Mouse (Mus musculus) heart, embryonic 10.5 days (tissue): ENCODE measurements around the gene Arid2. TPM values are rescaled to one million over a fixed set of nuclear protein-coding genes. Genes with fewer than 3 reads are reported as not detected.
"Not testable (repeated sequence)": the region's sequence is repeated elsewhere in the genome, so short reads cannot be mapped to it uniquely, and the experiment has no call there.

Source experiments
- DNase-seq: peaks from one replicate; pipeline ENCODE4 v3.0.0-alpha.2; 2017; ENCODE audit warnings: low spot score
- H3K27ac ChIP-seq: fragments of 300-500 bp; sonication (generic); 2 replicates; pipeline ENCODE4 v1.5.1; 2016; ENCODE audit warnings: mild to moderate bottlenecking
- H3K27me3 ChIP-seq: fragments of 300-500 bp; sonication (generic); 2 replicates; pipeline ENCODE4 v1.6.1; 2016; ENCODE audit warnings: mild to moderate bottlenecking; ENCODE audit not compliant: poor library complexity, insufficient read depth, severe bottlenecking
- H3K36me3 ChIP-seq: fragments of 300-500 bp; sonication (generic); 2 replicates; pipeline ENCODE4 v1.6.1; 2016; ENCODE audit warnings: mild to moderate bottlenecking, moderate library complexity
- H3K4me1 ChIP-seq: fragments of 300-500 bp; sonication (generic); 2 replicates; pipeline ENCODE4 v1.6.1; 2016; ENCODE audit warnings: mild to moderate bottlenecking
- H3K4me3 ChIP-seq: fragments of 300-500 bp; sonication (generic); 2 replicates; pipeline ENCODE4 v1.5.1; 2016; ENCODE audit warnings: mild to moderate bottlenecking, moderate library complexity
- H3K9me3 ChIP-seq: fragments of 300-500 bp; sonication (generic); 2 replicates; pipeline ENCODE4 v1.6.1; 2016; ENCODE audit warnings: mild to moderate bottlenecking, moderate library complexity
- WGBS: fragments of 180-500 bp; shearing (Covaris S2); methylation state at CpG from one replicate; pipeline ENCODE4 v1.1.7; 2016; 5-methylcytosine and 5-hydroxymethylcytosine counted together
- polyA plus RNA-seq: library from polyadenylated mRNA; unstranded; fragments of >200 nt; fragmentation: Nextera tagmentation; extraction: Ambion mirVana; gene quantifications from 2 replicates; pipeline ENCODE4 v1.2.1, GENCODE M21; 2016

The Arid2 gene
- polyA plus RNA-seq, 1 experiment from 2014 or later, result 22.0 TPM

DNA sequence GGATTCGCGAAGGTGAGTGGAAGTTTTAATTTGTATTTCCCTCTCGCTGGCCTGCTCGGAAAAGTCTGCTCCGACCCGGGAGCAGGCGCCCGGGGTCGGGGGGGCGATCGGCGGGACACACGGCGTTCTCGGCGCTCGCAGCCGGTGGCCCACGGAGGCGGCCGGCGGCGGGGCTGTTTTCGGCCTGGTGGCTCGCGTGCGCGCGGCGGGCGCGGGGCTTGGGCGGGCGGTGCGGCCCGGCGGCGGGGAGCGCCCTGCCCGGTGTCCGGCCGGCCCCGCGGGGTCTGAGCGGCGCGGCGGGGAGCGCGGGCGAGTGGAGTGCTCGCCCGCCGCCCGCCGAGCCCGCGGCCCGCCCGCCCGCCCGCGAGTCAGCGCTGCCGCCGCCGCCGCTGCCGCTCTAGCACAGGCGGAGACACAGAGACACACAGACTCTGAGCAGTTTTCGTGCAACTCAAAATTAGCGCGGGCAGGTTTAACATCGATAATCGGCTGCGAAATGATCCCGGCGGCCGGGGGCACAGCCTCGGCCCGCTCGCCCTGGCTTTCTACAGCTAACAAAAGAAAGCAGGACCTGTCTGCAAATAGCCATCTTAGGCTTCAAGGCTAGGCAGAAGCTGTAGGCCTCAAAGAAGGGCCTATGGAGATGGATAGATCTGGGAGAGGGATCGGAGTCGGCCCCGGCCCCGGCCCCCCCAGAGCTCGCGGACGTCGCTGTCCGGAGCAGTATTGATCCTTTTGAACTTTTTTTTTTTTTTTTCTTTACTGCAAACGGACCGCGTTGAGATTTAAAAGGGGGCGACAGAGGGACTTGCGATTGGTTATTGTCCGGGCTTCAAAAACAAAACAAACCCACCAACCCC, 888 bp downstream of the Arid2 start:
- Histone ChIP-seq H3K9me3 (no peaks in the 10 kb centered on the region), H3K36me3 (peaks cover 10% of the 10 kb centered on the region; the same call in 1 of the 2 replicates), H3K4me1 (peaks cover 2% of the 10 kb centered on the region; the same call in 1 of the 2 replicates), H3K4me3 (peak overlapping the region; percentile 89), H3K27me3 (no peaks in the 10 kb centered on the region), H3K27ac (peak overlapping the region; percentile 100)
- peak; percentile 84 for DNase-seq
- 2% methylated on average over 96 of the region's 97 CpGs for WGBS

DNA sequence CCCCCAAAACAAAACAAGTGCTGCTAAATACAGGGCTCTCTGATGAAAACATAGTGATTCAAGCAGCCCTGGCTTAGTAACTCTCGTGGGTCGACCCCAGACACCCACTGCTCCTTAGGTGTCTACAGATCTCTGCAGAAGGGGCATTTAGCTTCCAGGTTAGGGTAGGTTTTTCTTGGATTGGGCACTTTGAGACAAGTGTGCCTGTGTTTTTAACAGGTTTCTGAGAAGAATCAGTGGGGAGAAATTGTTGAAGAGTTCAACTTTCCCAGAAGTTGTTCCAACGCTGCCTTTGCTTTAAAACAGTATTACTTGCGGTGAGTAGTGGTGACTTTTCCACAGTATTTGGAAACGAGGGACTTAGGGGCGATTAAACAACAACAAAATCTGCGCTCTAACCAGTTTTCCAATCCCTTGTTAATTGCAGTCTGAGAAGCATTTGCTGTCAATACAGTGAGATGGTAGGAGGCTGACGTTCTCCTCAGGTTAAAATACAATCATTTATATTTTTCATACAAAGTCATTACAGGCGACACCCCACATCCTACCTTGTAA, 1.6 kb downstream of the Arid2 start:
- H3K36me3 ChIP-seq, result peaks cover 10% of the 10 kb centered on the region; the same call in 1 of the 2 replicates
- WGBS, result 9% methylated on average over 9 of the region's 9 CpGs
- no peaks in the 10 kb centered on the region for H3K27me3 ChIP-seq
- no peak for DNase-seq
- peak overlapping the region; percentile 100 for H3K27ac ChIP-seq
- peaks cover 5% of the 10 kb centered on the region; the same call in 1 of the 2 replicates for H3K4me1 ChIP-seq
- H3K4me3 ChIP-seq, result peak overlapping the region; percentile 89
- H3K9me3 ChIP-seq, result no peaks in the 10 kb centered on the region

DNA sequence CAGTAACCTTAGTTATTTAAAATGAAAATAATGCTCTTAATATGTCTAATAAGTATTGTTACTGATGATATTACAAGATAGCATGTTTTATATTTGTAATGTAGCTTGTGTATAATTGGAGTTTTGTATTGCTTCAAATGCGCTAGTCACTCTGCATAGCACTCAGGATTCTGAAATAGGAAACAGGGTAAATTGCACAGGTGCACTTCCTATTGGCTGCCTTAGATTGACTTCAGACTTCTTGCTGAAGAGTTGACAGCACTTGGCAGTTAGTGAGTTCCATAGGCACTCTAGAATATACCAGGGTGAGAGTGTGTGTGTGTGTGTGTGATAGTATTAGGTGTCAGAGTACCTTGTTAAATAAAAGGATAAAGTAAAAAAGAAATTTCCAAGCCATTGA, 2.7 kb downstream of the Arid2 start:
- no peak for DNase-seq
- 73% methylated on average over 1 of the region's 1 CpGs for WGBS
- peaks cover 12% of the 10 kb centered on the region; the same call in 1 of the 2 replicates for H3K36me3 ChIP-seq
- peaks cover 7% of the 10 kb centered on the region; the same call in 1 of the 2 replicates for H3K4me1 ChIP-seq
- H3K4me3 ChIP-seq, result peak overlapping the region; percentile 89; the same call in 1 of the 2 replicates
- no peaks in the 10 kb centered on the region for H3K9me3 ChIP-seq
- no peaks in the 10 kb centered on the region for H3K27me3 ChIP-seq
- no peak overlapping the region for H3K27ac ChIP-seq

DNA sequence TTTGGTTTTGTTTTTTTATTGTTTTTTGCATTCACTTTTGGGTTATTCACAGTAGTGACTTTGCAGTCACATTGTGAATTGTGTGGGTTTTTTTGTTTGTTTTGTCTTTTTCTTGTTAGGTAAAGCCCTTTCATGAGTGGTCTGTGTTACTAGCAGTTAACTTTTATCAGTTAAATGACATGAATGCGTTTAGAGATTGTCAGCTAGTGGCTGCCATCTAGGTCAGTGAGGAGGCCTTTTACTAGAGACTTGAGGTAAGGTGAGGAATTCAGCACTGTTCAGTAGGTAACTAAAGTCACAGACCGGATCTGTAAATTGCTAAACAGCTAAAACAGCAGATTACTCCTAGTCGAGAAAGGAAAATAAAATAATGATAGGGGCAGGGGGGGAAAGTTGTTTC, 6.1 kb downstream of the Arid2 start:
- Histone ChIP-seq H3K36me3 (peaks cover 13% of the 10 kb centered on the region; the same call in 1 of the 2 replicates), H3K9me3 (no peaks in the 10 kb centered on the region), H3K4me3 (no peak overlapping the region), H3K27ac (no peak overlapping the region), H3K4me1 (peaks cover 16% of the 10 kb centered on the region; the same call in 1 of the 2 replicates), H3K27me3 (no peaks in the 10 kb centered on the region)
- WGBS, result 58% methylated on average over 3 of the region's 3 CpGs
- DNase-seq, result no peak

DNA sequence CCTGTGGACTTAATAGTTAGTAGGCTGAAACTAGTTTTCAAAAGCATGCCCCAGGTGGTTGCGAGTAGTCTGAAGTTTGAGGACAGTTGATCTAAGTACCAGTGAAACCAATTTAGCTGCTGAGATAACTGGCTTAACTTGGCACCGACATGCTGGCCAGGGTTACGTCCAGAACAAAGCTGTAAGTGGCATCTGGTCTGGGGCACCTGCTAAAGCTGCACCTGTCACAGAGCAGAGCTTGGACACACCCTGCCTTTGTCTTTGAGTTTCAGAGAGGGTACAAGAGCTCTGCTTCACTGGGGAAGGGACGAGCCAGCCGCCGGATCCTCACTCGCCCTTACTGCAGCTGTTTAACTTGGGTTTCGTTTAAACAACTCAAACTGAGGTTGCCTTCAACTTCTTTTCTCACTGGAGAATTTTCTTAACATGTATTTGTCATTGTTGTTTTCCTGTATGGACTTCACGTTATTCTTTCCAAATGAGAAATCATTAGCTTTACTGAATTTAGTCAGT, 9.8 kb downstream of the Arid2 start:
- Histone ChIP-seq H3K4me1 (peaks cover 16% of the 10 kb centered on the region; the same call in 1 of the 2 replicates), H3K27me3 (no peaks in the 10 kb centered on the region), H3K9me3 (no peaks in the 10 kb centered on the region), H3K27ac (no peak overlapping the region), H3K4me3 (no peak overlapping the region), H3K36me3 (peaks cover 17% of the 10 kb centered on the region)
- 78% methylated on average over 9 of the region's 9 CpGs for WGBS
- DNase-seq, result no peak

DNA sequence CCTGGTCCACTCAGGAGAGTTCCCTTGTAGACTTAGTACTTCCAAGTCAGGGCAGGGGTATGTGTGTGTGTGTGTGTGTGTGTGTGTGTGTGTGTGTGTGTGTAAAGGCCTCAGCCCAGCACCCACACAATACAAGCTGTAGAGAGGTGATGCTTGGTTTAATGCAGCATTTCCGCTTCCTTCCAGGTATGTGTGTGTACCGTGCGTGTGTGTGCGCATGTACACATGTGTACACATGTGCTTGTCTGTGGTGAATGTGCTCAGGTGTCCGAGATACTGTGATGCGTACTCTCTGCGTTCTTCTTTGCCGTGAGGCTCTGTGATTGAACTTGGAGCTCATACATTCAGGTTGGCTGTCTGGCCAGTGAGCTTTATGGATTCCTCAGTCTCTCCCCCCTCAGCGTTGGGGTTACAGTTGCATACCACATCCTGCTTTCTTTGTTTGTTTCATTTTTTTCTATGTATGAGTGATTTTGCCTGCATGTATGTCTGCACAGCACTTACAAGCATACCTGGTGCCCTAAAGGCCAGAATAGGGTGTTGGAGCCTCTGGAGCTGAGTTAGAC, 10.4 kb downstream of the Arid2 start:
- Histone ChIP-seq H3K4me3 (no peak overlapping the region), H3K27ac (no peak overlapping the region), H3K36me3 (peaks cover 16% of the 10 kb centered on the region), H3K4me1 (peaks cover 16% of the 10 kb centered on the region; the same call in 1 of the 2 replicates), H3K9me3 (no peaks in the 10 kb centered on the region), H3K27me3 (no peaks in the 10 kb centered on the region)
- 92% methylated on average over 9 of the region's 9 CpGs for WGBS
- DNase-seq, result no peak

DNA sequence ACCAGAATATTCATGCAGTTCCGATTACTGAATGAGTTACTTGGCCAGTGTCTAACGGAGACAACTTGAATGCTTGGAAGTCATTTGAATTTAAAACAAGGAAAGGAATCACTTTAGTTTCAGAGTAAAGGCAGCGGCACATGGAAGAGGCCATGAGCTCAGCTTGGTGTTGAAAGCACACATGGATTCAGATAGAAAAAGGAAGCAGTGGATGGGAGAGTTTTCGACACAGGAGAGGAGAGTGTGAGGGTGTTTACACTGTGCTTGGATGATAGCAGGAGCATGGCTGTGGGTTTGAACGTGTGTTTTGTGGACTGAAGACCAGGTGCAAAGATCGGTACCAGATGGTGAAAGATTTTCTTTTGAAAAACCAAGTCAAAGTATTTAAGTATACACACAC, 22.0 kb downstream of the Arid2 start:
- no peak for DNase-seq
- peaks cover 36% of the 10 kb centered on the region for H3K36me3 ChIP-seq
- 72% methylated on average over 6 of the region's 6 CpGs for WGBS

DNA sequence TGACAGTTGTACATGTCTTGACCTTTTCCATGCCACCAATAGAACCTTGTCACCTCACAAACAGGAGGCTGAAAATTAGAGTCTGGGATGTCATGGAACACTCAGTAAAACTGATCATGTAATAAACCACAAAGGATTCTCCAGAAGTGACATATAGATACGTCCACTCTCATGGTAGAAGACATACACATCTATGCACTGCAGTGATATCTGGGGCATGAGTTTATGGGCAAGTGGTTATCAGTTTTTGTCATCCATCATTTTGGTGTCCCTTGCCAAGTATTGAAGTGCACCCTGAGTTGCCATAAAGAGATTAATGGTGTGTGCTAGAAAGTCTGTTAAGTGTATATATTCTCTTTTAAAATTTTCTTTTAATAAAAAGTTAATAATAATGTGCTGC, 25.6 kb downstream of the Arid2 start:
- Histone ChIP-seq H3K9me3 (no peaks in the 10 kb centered on the region), H3K4me1 (peaks cover 6% of the 10 kb centered on the region; the same call in 1 of the 2 replicates), H3K4me3 (no peak overlapping the region), H3K27ac (no peak overlapping the region), H3K36me3 (peaks cover 23% of the 10 kb centered on the region), H3K27me3 (no peaks in the 10 kb centered on the region)
- WGBS, result 96% methylated on average over 1 of the region's 1 CpGs
- no peak for DNase-seq

More for the DNA sequence above, 22.0 kb downstream of the Arid2 start:
- H3K4me3 ChIP-seq, result no peak overlapping the region
- H3K27me3 ChIP-seq, result no peaks in the 10 kb centered on the region
- H3K4me1 ChIP-seq, result no peaks in the 10 kb centered on the region
- no peak overlapping the region for H3K27ac ChIP-seq
- H3K9me3 ChIP-seq, result no peaks in the 10 kb centered on the region

DNA sequence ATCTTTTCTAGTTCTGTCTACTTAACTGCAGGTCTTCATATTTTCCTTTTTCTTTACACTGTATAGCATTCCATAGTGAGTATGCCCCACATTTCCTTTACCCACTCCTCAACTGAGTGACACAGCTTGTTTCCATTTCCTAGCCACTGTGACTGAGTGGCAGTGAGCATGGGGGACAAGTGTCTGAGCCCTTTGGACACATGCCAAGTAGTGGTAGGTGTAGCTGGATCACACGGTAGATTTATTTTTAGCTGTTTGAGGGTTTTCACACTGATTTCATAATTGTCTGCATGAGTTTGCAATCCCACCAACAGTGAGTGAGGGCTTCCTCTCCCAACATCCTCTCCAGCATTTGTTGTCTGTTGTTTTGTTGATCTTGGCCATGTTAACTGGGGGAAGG, 28.3 kb downstream of the Arid2 start:
- peaks cover 10% of the 10 kb centered on the region; the same call in 1 of the 2 replicates for H3K4me1 ChIP-seq
- H3K27ac ChIP-seq, result no peak overlapping the region
- 34% methylated on average over 1 of the region's 1 CpGs for WGBS
- H3K9me3 ChIP-seq, result no peaks in the 10 kb centered on the region
- no peak for DNase-seq
- H3K36me3 ChIP-seq, result peaks cover 23% of the 10 kb centered on the region
- H3K27me3 ChIP-seq, result no peaks in the 10 kb centered on the region
- no peak overlapping the region for H3K4me3 ChIP-seq

DNA sequence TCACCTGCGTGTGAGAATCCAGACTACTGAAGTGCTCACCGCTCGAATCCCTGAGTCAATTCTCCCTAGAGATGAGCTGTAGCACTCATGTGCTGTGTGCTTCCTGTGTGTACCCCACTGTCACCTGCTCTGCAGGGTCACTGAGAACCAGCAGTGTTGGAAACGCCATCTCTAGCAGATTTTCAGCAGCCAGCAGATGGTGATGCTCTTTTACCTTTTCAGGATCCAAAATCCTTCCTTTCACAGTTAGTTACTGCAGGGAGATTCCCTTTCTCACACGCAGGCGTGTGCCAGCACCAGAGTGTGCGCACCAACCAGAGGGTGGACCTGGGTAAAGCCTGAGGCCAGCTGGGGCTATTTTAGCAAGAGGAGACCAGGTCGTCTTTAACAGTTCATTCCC, 32.0 kb downstream of the Arid2 start:
- no peaks in the 10 kb centered on the region for H3K9me3 ChIP-seq
- H3K27ac ChIP-seq, result no peak overlapping the region
- H3K36me3 ChIP-seq, result peaks cover 3% of the 10 kb centered on the region
- DNase-seq, result no peak
- no peaks in the 10 kb centered on the region for H3K27me3 ChIP-seq
- H3K4me1 ChIP-seq, result peaks cover 10% of the 10 kb centered on the region; the same call in 1 of the 2 replicates
- 89% methylated on average over 8 of the region's 8 CpGs for WGBS
- no peak overlapping the region for H3K4me3 ChIP-seq

DNA sequence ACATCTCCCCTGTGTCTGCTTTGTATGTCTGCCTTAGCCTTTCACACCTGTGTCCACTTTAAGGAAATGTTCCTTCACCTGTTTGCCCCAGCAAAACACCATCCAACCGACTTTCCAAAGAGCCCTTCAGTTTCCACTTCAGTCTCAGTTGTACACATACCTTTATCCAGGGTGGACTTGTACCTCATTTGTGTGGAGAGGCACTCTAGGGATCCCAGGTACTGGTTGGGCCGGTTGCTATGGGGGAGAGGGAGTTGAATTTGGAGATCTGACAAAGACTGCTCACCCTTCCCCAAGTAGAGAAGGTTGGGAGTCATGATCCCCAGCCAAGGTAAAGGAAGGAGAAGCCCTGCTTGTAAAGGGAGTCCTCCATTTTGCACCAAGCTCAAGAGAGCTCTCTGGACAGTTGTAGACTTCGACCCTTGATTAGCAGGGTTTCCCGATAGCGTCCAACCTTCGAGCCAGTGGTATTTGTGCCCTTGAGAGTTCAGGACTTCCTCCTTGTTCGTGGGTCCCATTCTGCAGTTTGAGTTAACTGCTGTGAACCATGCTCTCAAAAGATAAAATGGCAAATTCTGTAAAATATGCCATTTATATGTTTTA, 38.5 kb downstream of the Arid2 start:
- Histone ChIP-seq H3K4me3 (no peak overlapping the region), H3K27me3 (no peaks in the 10 kb centered on the region), H3K27ac (no peak overlapping the region), H3K4me1 (peaks cover 15% of the 10 kb centered on the region), H3K36me3 (peaks cover 17% of the 10 kb centered on the region), H3K9me3 (no peaks in the 10 kb centered on the region)
- WGBS, result 92% methylated on average over 7 of the region's 7 CpGs
- no peak for DNase-seq

DNA sequence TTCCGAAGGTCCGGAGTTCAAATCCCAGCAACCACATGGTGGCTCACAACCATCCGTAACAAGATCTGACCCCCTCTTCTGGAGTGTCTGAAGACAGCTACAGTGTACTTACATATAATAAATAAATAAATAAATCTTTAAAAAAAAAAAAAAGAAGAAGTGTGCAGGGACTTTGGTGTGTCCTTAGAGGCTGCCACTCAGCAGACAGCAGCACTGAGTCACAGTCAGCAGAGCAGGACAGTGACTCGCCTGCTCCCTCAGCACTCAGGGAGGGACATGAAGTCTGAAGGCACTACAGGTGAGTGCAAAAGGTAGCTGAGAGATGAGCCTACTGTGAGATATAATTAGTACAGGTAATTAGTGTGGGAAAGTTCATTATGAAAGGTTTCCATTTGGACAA, 41.4 kb downstream of the Arid2 start:
- H3K27me3 ChIP-seq, H3K9me3 ChIP-seq, H3K27ac ChIP-seq, DNase-seq, H3K4me3 ChIP-seq: not testable (repeated sequence)
- H3K36me3 ChIP-seq, result peaks cover 14% of the 10 kb centered on the region
- H3K4me1 ChIP-seq, result peaks cover 35% of the 10 kb centered on the region
- WGBS, result 93% methylated on average over 3 of the region's 4 CpGs
